Mouse (Mus musculus) myocyte (in vitro differentiated cells): ENCODE data around the gene Opn3.

Source experiments
- CEBPB ChIP-seq: IDR thresholded peaks from 2 replicates; pipeline ENCODE4 v1.6.1; 2011; ENCODE audit warnings: mild to moderate bottlenecking, moderate library complexity; ENCODE audit not compliant: poor library complexity, insufficient read depth, severe bottlenecking
- E2F4 ChIP-seq: IDR thresholded peaks from one replicate; pipeline ENCODE4 v1.6.1; 2011; ENCODE audit warnings: mild to moderate bottlenecking, control low read depth, moderate library complexity; ENCODE audit not compliant: insufficient read depth
- MAX ChIP-seq: IDR thresholded peaks from one replicate; pipeline ENCODE4 v1.6.1; 2011; ENCODE audit warnings: low read depth, mild to moderate bottlenecking, control low read depth
- MYOG ChIP-seq, 3 experiments: IDR thresholded peaks; one replicate each; pipeline ENCODE4 v1.6.1; 2011; ENCODE audit warnings: control low read depth in 2 of 3, low read depth in 2 of 3, mild to moderate bottlenecking in 2 of 3; ENCODE audit not compliant: insufficient read length in 2 of 3, control insufficient read depth in 1 of 3, insufficient read depth in 1 of 3
- POLR2A ChIP-seq: IDR thresholded peaks from one replicate; pipeline ENCODE4 v1.6.1; 2011; ENCODE audit warnings: low read depth, mild to moderate bottlenecking, control low read depth, moderate library complexity; ENCODE audit not compliant: insufficient read length
- POLR2AphosphoS2 ChIP-seq: IDR thresholded peaks from one replicate; pipeline ENCODE4 v1.6.1; 2011; ENCODE audit warnings: low read depth, control low read depth; ENCODE audit not compliant: insufficient read length
- REST ChIP-seq: IDR thresholded peaks from one replicate; pipeline ENCODE4 v1.6.1; 2011; ENCODE audit warnings: mild to moderate bottlenecking, control low read depth, moderate library complexity; ENCODE audit not compliant: insufficient read depth, insufficient read length
- SRF ChIP-seq: IDR thresholded peaks from one replicate; pipeline ENCODE4 v1.6.1; 2011; ENCODE audit warnings: low read depth; ENCODE audit not compliant: control insufficient read depth, insufficient read length
- TCF12 ChIP-seq: IDR thresholded peaks from one replicate; pipeline ENCODE4 v1.6.1; 2011; ENCODE audit warnings: mild to moderate bottlenecking, control low read depth; ENCODE audit not compliant: poor library complexity, insufficient read depth, severe bottlenecking
- TCF3 ChIP-seq: IDR thresholded peaks from one replicate; pipeline ENCODE4 v1.6.1; 2011; ENCODE audit warnings: low read depth, control low read depth; ENCODE audit not compliant: insufficient read length
- USF1 ChIP-seq: IDR thresholded peaks from one replicate; pipeline ENCODE4 v1.6.1; 2011; ENCODE audit warnings: low read depth, mild to moderate bottlenecking, control low read depth, moderate library complexity

GRCm38 (mm10) chr1:175625257-175625879 lies 67.2 kb downstream of the Opn3 start, which contains the start of gene Fh1:
- TF ChIP-seq POLR2A (peak; percentile 99), E2F4 (peak; percentile 65), MAX (no peak), USF1 (no peak), TCF12 (no peak), SRF (peak; percentile 70), POLR2AphosphoS2 (peak; percentile 99), MYOG (IDR thresholded peaks at IDR 0.05; ENCODE audit: control insufficient read depth in 1 of 3, insufficient read depth in 1 of 3, insufficient read length in 2 of 3, low read depth in 2 of 3) (no peak), TCF3 (no peak), CEBPB (no peak), REST (peak; percentile 41)
